Mouse (Mus musculus) intestine, embryonic 14.5 days (tissue): ENCODE data around the gene Tbc1d20. TPM values are rescaled to one million over a fixed set of nuclear protein-coding genes. Genes with fewer than 3 reads are reported as not detected.
A peak's percentile ranks its signal among the peaks of the same experiment; 100 is the strongest.

Experiments
- ATAC-seq: fragments of 200-750 bp; cut with Nextera tagmentation; replicated peaks from 2 replicates; pipeline ENCODE4 v1.8.0; 2017; ENCODE audit warnings: low read depth, moderate number of reproducible peaks, moderate TSS enrichment, moderate library complexity; ENCODE audit not compliant: low FRiP score, low TSS enrichment
- DNase-seq: peaks from one replicate; pipeline ENCODE4 v3.0.0-alpha.2; 2018; ENCODE audit warnings: low spot score
- H3K27ac ChIP-seq: fragments of 300-500 bp; sonication (generic); 2 replicates; pipeline ENCODE4 v1.5.1; 2014; ENCODE audit warnings: low read depth, mild to moderate bottlenecking, control low read depth
- H3K27me3 ChIP-seq: fragments of 300-500 bp; sonication (generic); replicated peaks from 2 replicates; pipeline ENCODE4 v1.6.1; 2014; ENCODE audit warnings: low read length, control low read depth; ENCODE audit not compliant: control insufficient read depth, insufficient read depth
- H3K36me3 ChIP-seq: fragments of 300-500 bp; sonication (generic); 2 replicates; pipeline ENCODE4 v1.6.1; 2014; ENCODE audit warnings: low read length, control low read depth; ENCODE audit not compliant: control insufficient read depth, insufficient read depth
- H3K4me1 ChIP-seq: fragments of 300-500 bp; sonication (generic); replicated peaks from 2 replicates; pipeline ENCODE4 v1.6.1; 2014; ENCODE audit warnings: low read length, control low read depth, mixed read lengths; ENCODE audit not compliant: control insufficient read depth, insufficient read depth
- H3K4me2 ChIP-seq: fragments of 300-500 bp; sonication (generic); 2 replicates; pipeline ENCODE4 v1.6.1; 2014; ENCODE audit warnings: low read length
- H3K4me3 ChIP-seq: fragments of 300-500 bp; sonication (generic); 2 replicates; pipeline ENCODE4 v1.5.1; 2014; ENCODE audit warnings: low read depth, low read length, control low read depth, mixed read lengths
- H3K9ac ChIP-seq: fragments of 300-500 bp; sonication (generic); 2 replicates; pipeline ENCODE4 v1.6.1; 2014; ENCODE audit warnings: mild to moderate bottlenecking, low read length
- H3K9me3 ChIP-seq: fragments of 300-500 bp; sonication (generic); 2 replicates; pipeline ENCODE4 v1.6.1; 2016; ENCODE audit warnings: low read length, control low read depth; ENCODE audit not compliant: control insufficient read depth
- WGBS: fragments of 180-500 bp; shearing (Covaris S2); extraction: QIAGEN DNeasy Blood & Tissue Kit; methylation state at CpG from one replicate; pipeline ENCODE4 v1.1.7; 2014; 5-methylcytosine and 5-hydroxymethylcytosine counted together
- polyA plus RNA-seq: library from polyadenylated mRNA; unstranded; fragments of >200 nt; fragmentation: Nextera tagmentation; extraction: Ambion mirVana; gene quantifications from 2 replicates; pipeline ENCODE4 v1.2.1, GENCODE M21; 2014

Gene Tbc1d20
- polyA plus RNA-seq, 1 experiment from 2014 or later, result 31.7 TPM

DNA sequence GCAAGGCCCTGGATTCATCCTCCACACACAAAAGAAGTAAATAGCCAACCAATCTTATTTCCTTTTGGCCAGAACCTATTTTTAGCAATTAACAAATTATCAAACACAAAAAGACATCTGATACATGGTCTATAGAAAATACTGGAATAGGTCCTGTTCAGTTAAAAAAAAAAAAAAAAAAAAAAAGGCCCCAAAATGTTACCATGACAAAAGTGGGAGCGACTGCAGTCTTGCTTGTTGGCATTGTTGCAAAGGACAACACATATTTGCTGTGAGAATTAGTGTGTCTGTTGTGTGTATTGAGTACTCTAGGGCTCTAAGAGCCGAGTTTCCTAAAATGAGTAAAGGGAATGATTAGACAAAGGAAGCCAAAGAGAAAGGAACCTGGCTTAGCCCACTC, 1.2 kb upstream of the Tbc1d20 start:
- Histone ChIP-seq H3K27ac (no peak overlapping the region), H3K9me3 (no peaks in the 10 kb centered on the region), H3K4me1 (peaks cover 16% of the 10 kb centered on the region), H3K36me3 (0 out of 2 replicates have a peak, but pooled peaks cover 3% of the 10 kb centered on the region), H3K9ac (no peak overlapping the region), H3K4me2 (no peak overlapping the region), H3K4me3 (no peak overlapping the region), H3K27me3 (no peaks in the 10 kb centered on the region)
- no peak for ATAC-seq
- DNase-seq, result no peak
- WGBS, result 73% methylated on average over 2 of the region's 2 CpGs

DNA sequence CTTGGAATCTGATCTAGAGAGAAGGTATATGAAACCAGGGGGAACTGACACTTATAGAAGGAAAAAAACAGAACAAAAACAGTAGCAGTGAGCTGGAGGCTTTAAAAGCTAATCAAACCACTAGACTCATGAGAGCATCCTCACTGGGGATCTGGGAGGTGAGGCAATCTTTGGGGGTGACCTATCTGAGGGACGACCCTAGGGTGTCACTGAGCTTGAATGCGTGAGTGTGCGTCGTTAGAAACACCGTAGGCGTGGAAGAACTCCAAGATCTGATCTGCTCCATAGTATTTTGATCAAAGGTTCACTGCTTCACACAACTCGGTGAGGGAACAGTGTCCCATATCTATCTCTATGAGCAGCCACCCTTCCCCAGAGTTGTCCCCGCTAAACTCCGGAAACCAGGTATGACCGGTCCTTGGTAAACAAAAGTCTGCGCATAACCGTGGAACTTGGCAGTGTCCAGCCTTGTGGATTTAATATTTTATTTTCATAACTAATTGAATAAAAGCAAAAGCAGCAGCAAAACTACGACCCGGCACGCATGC, 375 bp upstream of the Tbc1d20 start:
- no peaks in the 10 kb centered on the region for H3K36me3 ChIP-seq
- ATAC-seq (peak; percentile 69), DNase-seq (no peak)
- peak overlapping the region; percentile 81; the same call in 1 of the 2 replicates for H3K9ac ChIP-seq
- H3K9me3 ChIP-seq, result no peaks in the 10 kb centered on the region
- peak overlapping the region; percentile 88 for H3K4me3 ChIP-seq
- peaks cover 16% of the 10 kb centered on the region for H3K4me1 ChIP-seq
- H3K4me2 ChIP-seq, result peak overlapping the region; percentile 80
- no peak overlapping the region for H3K27ac ChIP-seq
- WGBS, result 1% methylated on average over 15 of the region's 15 CpGs
- no peaks in the 10 kb centered on the region for H3K27me3 ChIP-seq

DNA sequence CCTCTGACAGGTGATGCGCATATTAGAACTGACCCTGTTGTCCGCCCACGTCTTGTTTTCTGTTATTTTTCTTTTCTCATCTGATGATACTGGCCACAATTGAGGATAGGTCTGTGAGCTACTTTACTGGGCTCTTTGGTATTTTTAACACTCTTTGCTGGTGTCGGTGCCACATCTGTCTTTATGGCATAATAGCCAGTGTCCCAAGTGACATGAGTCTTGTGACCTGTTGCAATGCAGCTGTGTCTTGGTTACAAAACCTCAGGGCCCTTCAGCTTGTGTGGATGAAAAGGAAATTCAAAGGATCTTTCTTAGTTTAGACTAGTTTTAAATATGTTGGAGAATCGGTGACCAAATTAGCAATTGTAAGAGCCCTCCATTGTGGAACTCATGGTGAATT, 913 bp downstream of the Tbc1d20 start:
- Histone ChIP-seq H3K4me1 (peaks cover 16% of the 10 kb centered on the region), H3K9ac (peak overlapping the region; percentile 81), H3K4me2 (peak overlapping the region; percentile 80), H3K27ac (no peak overlapping the region), H3K27me3 (no peaks in the 10 kb centered on the region), H3K36me3 (no peaks in the 10 kb centered on the region), H3K9me3 (no peaks in the 10 kb centered on the region), H3K4me3 (peak overlapping the region; percentile 88)
- WGBS, result 33% methylated on average over 5 of the region's 5 CpGs
- DNase-seq (no peak), ATAC-seq (no peak)

DNA sequence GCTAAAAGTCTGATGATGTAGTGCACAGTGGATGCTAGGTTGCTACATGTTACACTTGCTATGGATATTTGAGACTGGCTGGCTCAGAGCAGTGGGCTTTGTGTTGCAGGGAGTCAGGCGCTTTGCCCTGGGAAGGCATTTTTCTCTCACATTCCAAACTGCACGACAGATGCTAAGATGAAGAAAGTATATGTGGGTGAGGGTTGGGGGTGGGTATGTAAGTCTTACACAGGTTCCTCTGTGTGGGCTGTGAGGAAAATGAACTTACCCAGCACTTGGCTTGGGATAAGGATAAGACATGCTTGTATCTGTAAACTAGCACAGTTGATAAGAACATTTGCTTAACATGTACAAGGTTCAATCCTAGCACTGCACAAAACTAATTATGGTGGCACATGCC, 9.2 kb downstream of the Tbc1d20 start:
- no peak for DNase-seq
- Histone ChIP-seq H3K4me3 (no peak overlapping the region), H3K9me3 (no peaks in the 10 kb centered on the region), H3K36me3 (peaks cover 52% of the 10 kb centered on the region), H3K4me2 (no peak overlapping the region), H3K27ac (no peak overlapping the region), H3K4me1 (no peaks in the 10 kb centered on the region), H3K27me3 (no peaks in the 10 kb centered on the region), H3K9ac (no peak overlapping the region)
- no peak for ATAC-seq
- 76% methylated on average over 2 of the region's 2 CpGs for WGBS

DNA sequence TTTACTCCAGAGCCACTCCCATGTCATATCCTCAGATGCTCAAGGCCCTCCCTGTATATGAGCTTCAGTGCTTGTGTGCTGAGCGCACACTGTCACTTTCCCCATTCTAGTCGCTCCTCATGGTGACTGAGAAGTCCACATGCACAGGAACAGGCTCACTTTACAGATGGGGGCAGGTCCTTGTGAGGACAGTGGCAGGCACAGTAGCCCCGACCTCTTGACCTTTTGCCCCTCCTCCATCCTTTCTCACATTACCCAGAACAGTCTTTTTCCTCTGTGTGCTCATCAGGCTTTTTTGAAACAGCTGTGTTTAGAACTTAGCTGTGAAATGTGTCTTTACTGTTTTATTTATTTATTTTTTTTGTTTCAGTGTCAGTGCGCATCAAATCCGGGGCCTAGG, 10.2 kb downstream of the Tbc1d20 start:
- H3K9ac ChIP-seq, result no peak overlapping the region
- peaks cover 61% of the 10 kb centered on the region for H3K36me3 ChIP-seq
- no peak overlapping the region for H3K4me3 ChIP-seq
- no peaks in the 10 kb centered on the region for H3K9me3 ChIP-seq
- H3K27ac ChIP-seq, result no peak overlapping the region
- no peak for DNase-seq
- H3K4me2 ChIP-seq, result no peak overlapping the region
- no peaks in the 10 kb centered on the region for H3K27me3 ChIP-seq
- no peak for ATAC-seq
- H3K4me1 ChIP-seq, result no peaks in the 10 kb centered on the region
- 44% methylated on average over 5 of the region's 5 CpGs for WGBS

DNA sequence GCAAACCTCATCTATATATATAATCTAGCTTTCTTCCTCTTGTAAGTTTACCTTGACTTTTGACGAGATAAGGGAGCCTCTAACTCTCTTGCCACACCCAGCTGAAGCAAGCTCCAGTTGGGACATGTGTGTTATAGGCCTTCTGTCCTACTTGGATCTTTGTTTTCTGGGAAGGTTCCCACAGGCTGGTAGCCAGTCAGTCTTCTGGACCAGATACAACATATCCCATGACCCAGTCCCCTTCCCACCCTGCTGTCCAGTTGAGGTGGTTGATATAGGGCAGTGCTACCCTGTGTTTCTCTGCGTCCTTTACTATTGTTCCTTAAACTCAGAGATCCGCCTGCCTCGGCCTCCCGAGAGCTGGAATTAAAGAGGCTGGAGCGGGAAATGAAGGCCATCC, 11.9 kb downstream of the Tbc1d20 start:
- Histone ChIP-seq H3K4me3 (no peak overlapping the region), H3K9ac (no peak overlapping the region), H3K36me3 (peaks cover 78% of the 10 kb centered on the region), H3K9me3 (no peaks in the 10 kb centered on the region), H3K4me1 (no peaks in the 10 kb centered on the region), H3K27me3 (no peaks in the 10 kb centered on the region), H3K4me2 (no peak overlapping the region), H3K27ac (no peak overlapping the region)
- WGBS, result 94% methylated on average over 6 of the region's 6 CpGs
- ATAC-seq, result no peak
- no peak for DNase-seq

DNA sequence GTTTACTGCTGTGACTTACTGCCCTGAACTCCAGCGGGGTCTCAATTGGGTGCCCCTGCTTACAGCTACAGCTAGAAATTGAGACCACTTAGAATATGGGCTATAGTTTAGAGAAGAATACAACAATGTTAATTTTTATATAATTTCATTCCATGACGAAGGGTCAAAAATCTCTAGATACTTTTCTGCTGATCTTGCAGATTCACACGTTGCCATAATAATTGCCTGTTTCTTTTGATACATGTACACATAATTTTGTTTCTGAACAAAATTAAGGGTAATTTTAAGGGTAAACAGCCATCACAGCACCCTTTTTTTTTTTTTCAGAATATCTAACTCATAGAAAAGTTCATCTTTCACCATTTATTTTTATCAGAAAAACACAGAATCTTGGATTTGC, 13.6 kb downstream of the Tbc1d20 start:
- H3K36me3 ChIP-seq, result peaks cover 89% of the 10 kb centered on the region
- 88% methylated on average over 3 of the region's 3 CpGs for WGBS
- no peak for ATAC-seq

DNA sequence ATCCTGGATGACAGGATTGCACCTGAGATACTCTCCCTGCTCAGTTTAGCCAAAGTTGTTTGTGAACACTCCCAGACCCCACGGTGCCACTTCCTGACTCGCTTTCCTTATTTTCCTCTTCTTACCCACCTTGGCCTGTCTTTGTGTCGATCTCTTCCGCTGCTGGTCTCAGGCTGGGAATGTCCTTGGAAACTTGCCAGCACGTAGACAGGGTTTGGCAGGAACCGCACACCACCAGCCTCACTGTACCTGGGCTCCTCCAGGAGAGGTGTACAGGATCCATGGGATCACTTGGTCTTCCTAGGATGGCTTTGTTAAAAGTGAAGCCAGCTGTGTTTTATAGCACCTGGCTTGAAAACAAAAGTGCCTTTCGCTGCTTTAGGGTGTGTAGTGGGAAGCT, 19.4 kb downstream of the Tbc1d20 start:
- Histone ChIP-seq H3K27me3 (no peaks in the 10 kb centered on the region), H3K9me3 (no peaks in the 10 kb centered on the region), H3K36me3 (peaks cover 97% of the 10 kb centered on the region), H3K4me3 (no peak overlapping the region), H3K4me2 (no peak overlapping the region), H3K4me1 (no peaks in the 10 kb centered on the region), H3K9ac (no peak overlapping the region), H3K27ac (no peak overlapping the region)
- ATAC-seq, result no peak
- no peak for DNase-seq
- WGBS, result 79% methylated on average over 7 of the region's 7 CpGs

More for the DNA sequence above, 13.6 kb downstream of the Tbc1d20 start:
- no peak for DNase-seq
- H3K4me2 ChIP-seq, result no peak overlapping the region
- no peaks in the 10 kb centered on the region for H3K27me3 ChIP-seq
- H3K9me3 ChIP-seq, result no peaks in the 10 kb centered on the region
- no peaks in the 10 kb centered on the region for H3K4me1 ChIP-seq
- no peak overlapping the region for H3K27ac ChIP-seq
- no peak overlapping the region for H3K4me3 ChIP-seq
- H3K9ac ChIP-seq, result no peak overlapping the region

DNA sequence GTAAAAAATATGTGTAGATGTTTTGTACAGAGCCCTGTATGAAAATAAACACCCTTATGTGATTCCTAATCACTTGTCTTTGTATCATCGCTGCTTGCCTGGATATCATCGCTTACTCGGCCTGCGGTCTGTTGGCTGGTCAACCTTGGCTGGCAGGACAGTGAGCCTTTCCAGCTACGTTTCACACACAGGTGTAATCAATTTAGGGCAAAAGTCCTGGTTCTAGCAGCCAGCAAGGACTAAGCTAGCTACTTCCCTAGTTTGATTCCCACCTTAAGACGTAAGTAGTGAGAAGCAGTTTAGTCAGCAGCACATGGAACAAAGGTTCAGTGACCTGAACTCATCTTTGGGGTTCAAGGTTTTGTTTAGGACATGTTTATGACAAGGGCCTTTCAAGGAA, 20.3 kb downstream of the Tbc1d20 start:
- no peak overlapping the region for H3K4me3 ChIP-seq
- no peak overlapping the region for H3K27ac ChIP-seq
- H3K4me1 ChIP-seq, result no peaks in the 10 kb centered on the region
- no peak overlapping the region for H3K9ac ChIP-seq
- H3K27me3 ChIP-seq, result no peaks in the 10 kb centered on the region
- no peak for ATAC-seq
- peaks cover 97% of the 10 kb centered on the region for H3K36me3 ChIP-seq
- WGBS, result 83% methylated on average over 6 of the region's 6 CpGs
- no peaks in the 10 kb centered on the region for H3K9me3 ChIP-seq
- DNase-seq, result no peak
- H3K4me2 ChIP-seq, result no peak overlapping the region
